Mouse (Mus musculus) heart, embryonic 15.5 days (tissue): ENCODE results near the gene Usp24. TPM values are rescaled to one million over a fixed set of nuclear protein-coding genes. Genes with fewer than 3 reads are reported as not detected.

ENCODE experiments used
- ATAC-seq: fragments of 200-750 bp; cut with Nextera tagmentation; replicated peaks from 2 replicates; pipeline ENCODE4 v1.8.0; 2017; ENCODE audit warnings: low read depth, moderate TSS enrichment; ENCODE audit not compliant: insufficient number of reproducible peaks, insufficient read depth, low FRiP score
- H3K27ac ChIP-seq: fragments of 300-500 bp; sonication (generic); 2 replicates; pipeline ENCODE4 v1.5.1; 2015; ENCODE audit warnings: mild to moderate bottlenecking, inconsistent platforms
- H3K27me3 ChIP-seq: fragments of 300-500 bp; sonication (generic); 2 replicates; pipeline ENCODE4 v1.6.1; 2015; ENCODE audit warnings: inconsistent platforms
- H3K36me3 ChIP-seq: fragments of 300-500 bp; sonication (generic); 2 replicates; pipeline ENCODE4 v1.6.1; 2015; ENCODE audit warnings: mild to moderate bottlenecking, inconsistent platforms
- H3K4me1 ChIP-seq: fragments of 300-500 bp; sonication (generic); replicated peaks from 2 replicates; pipeline ENCODE4 v1.6.1; 2015; ENCODE audit warnings: inconsistent platforms
- H3K4me2 ChIP-seq: fragments of 300-500 bp; sonication (generic); 2 replicates; pipeline ENCODE4 v1.6.1; 2015; ENCODE audit warnings: inconsistent platforms, mild to moderate bottlenecking, moderate library complexity
- H3K4me3 ChIP-seq: fragments of 300-500 bp; sonication (generic); 2 replicates; pipeline ENCODE4 v1.5.1; 2015; ENCODE audit warnings: mild to moderate bottlenecking, inconsistent platforms
- H3K9ac ChIP-seq: fragments of 300-500 bp; sonication (generic); 2 replicates; pipeline ENCODE4 v1.6.1; 2015; ENCODE audit warnings: mild to moderate bottlenecking, inconsistent platforms
- H3K9me3 ChIP-seq: fragments of 300-500 bp; sonication (generic); replicated peaks from 2 replicates; pipeline ENCODE4 v1.6.1; 2016; ENCODE audit warnings: inconsistent platforms
- WGBS: fragments of 180-500 bp; shearing (Covaris S2); methylation state at CpG from one replicate; pipeline ENCODE4 v1.1.7; 2015; ENCODE audit warnings: mixed read lengths; 5-methylcytosine and 5-hydroxymethylcytosine counted together
- polyA plus RNA-seq: library from polyadenylated mRNA; unstranded; fragments of >200 nt; fragmentation: Nextera tagmentation; extraction: Ambion mirVana; gene quantifications from 2 replicates; pipeline ENCODE4 v1.2.1, GENCODE M21; 2015

Gene Usp24
- polyA plus RNA-seq, 1 experiment from 2014 or later: 6.6 TPM

- Histone ChIP-seq H3K9me3 (no peaks in the 10 kb centered on the region), H3K9ac (no peak overlapping the region), H3K36me3 (peaks cover 69% of the 10 kb centered on the region), H3K27ac (no peak overlapping the region), H3K4me1 (no peaks in the 10 kb centered on the region), H3K27me3 (no peaks in the 10 kb centered on the region), H3K4me2 (no peak overlapping the region), H3K4me3 (no peak overlapping the region)
- 28% methylated on average over 1 of the region's 1 CpGs for WGBS
- no peak for ATAC-seq
Measured at GRCm38 (mm10) chr4:106375857-106376256, 59.8 kb downstream of the Usp24 start.

GRCm38 (mm10) chr4:106378839-106379572, 63.0 kb downstream of the Usp24 start:
- Histone ChIP-seq H3K36me3 (peaks cover 70% of the 10 kb centered on the region), H3K9ac (no peak overlapping the region), H3K4me3 (no peak overlapping the region), H3K4me1 (no peaks in the 10 kb centered on the region), H3K27me3 (no peaks in the 10 kb centered on the region), H3K9me3 (no peaks in the 10 kb centered on the region), H3K27ac (no peak overlapping the region), H3K4me2 (no peak overlapping the region)
- ATAC-seq: no peak
- WGBS: 67% methylated on average over 14 of the region's 14 CpGs

- no peak overlapping the region for H3K4me2 ChIP-seq
- WGBS: 56% methylated on average over 5 of the region's 5 CpGs
- H3K27ac ChIP-seq: no peak overlapping the region
- H3K36me3 ChIP-seq: peaks cover 76% of the 10 kb centered on the region
- no peaks in the 10 kb centered on the region for H3K9me3 ChIP-seq
- no peak overlapping the region for H3K9ac ChIP-seq
- H3K4me3 ChIP-seq: no peak overlapping the region
- no peaks in the 10 kb centered on the region for H3K4me1 ChIP-seq
- H3K27me3 ChIP-seq: no peaks in the 10 kb centered on the region
- ATAC-seq: no peak
Measured at GRCm38 (mm10) chr4:106381131-106381530, 65.1 kb downstream of the Usp24 start.

- H3K4me1 ChIP-seq: no peaks in the 10 kb centered on the region
- no peaks in the 10 kb centered on the region for H3K27me3 ChIP-seq
- H3K36me3 ChIP-seq: peaks cover 73% of the 10 kb centered on the region
- H3K4me2 ChIP-seq: no peak overlapping the region
- H3K9me3 ChIP-seq: no peaks in the 10 kb centered on the region
- ATAC-seq: no peak
- H3K27ac ChIP-seq: no peak overlapping the region
- no peak overlapping the region for H3K4me3 ChIP-seq
- WGBS: 80% methylated on average over 3 of the region's 3 CpGs
- no peak overlapping the region for H3K9ac ChIP-seq
Measured at GRCm38 (mm10) chr4:106389908-106390307, 73.9 kb downstream of the Usp24 start.

- Histone ChIP-seq H3K4me1 (no peaks in the 10 kb centered on the region), H3K4me2 (no peak overlapping the region), H3K9me3 (no peaks in the 10 kb centered on the region), H3K27ac (no peak overlapping the region), H3K27me3 (no peaks in the 10 kb centered on the region), H3K36me3 (peaks cover 85% of the 10 kb centered on the region), H3K9ac (no peak overlapping the region), H3K4me3 (no peak overlapping the region)
- ATAC-seq: no peak
- WGBS: 93% methylated on average over 14 of the region's 14 CpGs
Measured at GRCm38 (mm10) chr4:106409621-106410020, 93.6 kb downstream of the Usp24 start.

- Histone ChIP-seq H3K27me3 (no peaks in the 10 kb centered on the region), H3K36me3 (peaks cover 70% of the 10 kb centered on the region), H3K9ac (no peak overlapping the region), H3K4me2 (no peak overlapping the region), H3K9me3 (no peaks in the 10 kb centered on the region), H3K27ac (no peak overlapping the region), H3K4me1 (no peaks in the 10 kb centered on the region), H3K4me3 (no peak overlapping the region)
- 84% methylated on average over 3 of the region's 3 CpGs for WGBS
- no peak for ATAC-seq
Measured at GRCm38 (mm10) chr4:106419256-106419655, 103.2 kb downstream of the Usp24 start.

- no peaks in the 10 kb centered on the region for H3K9me3 ChIP-seq
- H3K27ac ChIP-seq: no peak overlapping the region
- H3K4me2 ChIP-seq: no peak overlapping the region
- no peak overlapping the region for H3K9ac ChIP-seq
- no peaks in the 10 kb centered on the region for H3K4me1 ChIP-seq
- H3K27me3 ChIP-seq: no peaks in the 10 kb centered on the region
- WGBS: 89% methylated on average over 6 of the region's 6 CpGs
- peaks cover 70% of the 10 kb centered on the region for H3K36me3 ChIP-seq
- no peak overlapping the region for H3K4me3 ChIP-seq
- no peak for ATAC-seq
Measured at GRCm38 (mm10) chr4:106419791-106420190, 103.8 kb downstream of the Usp24 start.

- no peaks in the 10 kb centered on the region for H3K4me1 ChIP-seq
- H3K9ac ChIP-seq: no peak overlapping the region
- H3K4me3 ChIP-seq: no peak overlapping the region
- H3K4me2 ChIP-seq: no peak overlapping the region
- no peaks in the 10 kb centered on the region for H3K9me3 ChIP-seq
- 90% methylated on average over 3 of the region's 3 CpGs for WGBS
- H3K27me3 ChIP-seq: no peaks in the 10 kb centered on the region
- H3K36me3 ChIP-seq: peaks cover 70% of the 10 kb centered on the region
- no peak for ATAC-seq
- H3K27ac ChIP-seq: no peak overlapping the region
Measured at GRCm38 (mm10) chr4:106422597-106422996, 106.6 kb downstream of the Usp24 start.

- 81% methylated on average over 1 of the region's 1 CpGs for WGBS
- peaks cover 67% of the 10 kb centered on the region for H3K36me3 ChIP-seq
- no peak for ATAC-seq
Measured at GRCm38 (mm10) chr4:106424560-106424959, 108.5 kb downstream of the Usp24 start.

GRCm38 (mm10) chr4:106426286-106426685, 110.3 kb downstream of the Usp24 start:
- Histone ChIP-seq H3K4me3 (no peak overlapping the region), H3K9me3 (no peaks in the 10 kb centered on the region), H3K27me3 (no peaks in the 10 kb centered on the region), H3K36me3 (peaks cover 62% of the 10 kb centered on the region), H3K4me2 (no peak overlapping the region), H3K9ac (no peak overlapping the region), H3K4me1 (no peaks in the 10 kb centered on the region), H3K27ac (no peak overlapping the region)
- 70% methylated on average over 5 of the region's 5 CpGs for WGBS
- no peak for ATAC-seq

More at GRCm38 (mm10) chr4:106424560-106424959, 108.5 kb downstream of the Usp24 start:
- Histone ChIP-seq H3K9me3 (no peaks in the 10 kb centered on the region), H3K4me3 (no peak overlapping the region), H3K27ac (no peak overlapping the region), H3K4me1 (no peaks in the 10 kb centered on the region), H3K27me3 (no peaks in the 10 kb centered on the region), H3K4me2 (no peak overlapping the region), H3K9ac (no peak overlapping the region)

- 90% methylated on average over 6 of the region's 6 CpGs for WGBS
- no peaks in the 10 kb centered on the region for H3K9me3 ChIP-seq
- H3K36me3 ChIP-seq: peaks cover 69% of the 10 kb centered on the region
- no peak overlapping the region for H3K27ac ChIP-seq
- H3K4me3 ChIP-seq: no peak overlapping the region
- H3K4me1 ChIP-seq: no peaks in the 10 kb centered on the region
- no peak overlapping the region for H3K4me2 ChIP-seq
- no peaks in the 10 kb centered on the region for H3K27me3 ChIP-seq
- H3K9ac ChIP-seq: no peak overlapping the region
- ATAC-seq: no peak
Measured at GRCm38 (mm10) chr4:106428616-106429015, 112.6 kb downstream of the Usp24 start.

GRCm38 (mm10) chr4:106429106-106429505, 113.1 kb downstream of the Usp24 start:
- Histone ChIP-seq H3K4me1 (no peaks in the 10 kb centered on the region), H3K36me3 (peaks cover 72% of the 10 kb centered on the region), H3K9ac (no peak overlapping the region), H3K4me2 (no peak overlapping the region), H3K27me3 (no peaks in the 10 kb centered on the region), H3K9me3 (no peaks in the 10 kb centered on the region), H3K4me3 (no peak overlapping the region), H3K27ac (no peak overlapping the region)
- 76% methylated on average over 7 of the region's 7 CpGs for WGBS
- ATAC-seq: no peak
